Mouse (Mus musculus) kidney, embryonic 16.5 days (tissue): Measurements from ENCODE around the gene Hmga2. TPM values are rescaled to one million over a fixed set of nuclear protein-coding genes. Genes with fewer than 3 reads are reported as not detected.

Experiments used
- microRNA counts: library from miRNA; unstranded; fragments of <30 nt; microRNA quantifications from one replicate; lab custom pipeline; 2016
- microRNA-seq: library from miRNA; unstranded; fragments of <30 nt; microRNA quantifications from one replicate; pipeline ENCODE4, GENCODE M21; 2016
- polyA plus RNA-seq: library from polyadenylated mRNA; unstranded; fragments of >200 nt; fragmentation: Nextera tagmentation; extraction: Ambion mirVana; gene quantifications from 2 replicates; pipeline ENCODE4 v1.2.1, GENCODE M21; 2015

The Hmga2 gene
- polyA plus RNA-seq, 1 experiment from 2014 or later = 15.4 TPM

MicroRNAs encoded within 50 kb of the gene (microRNA counts, 519-probe panel; counts per million panel counts)
- 104 counts per million, percentile 35 among the panel's probes with 10 or more counts for microRNA mmu-miR-763 (lab: Ali Mortazavi, UCI)

Small RNAs within 50 kb of the gene (microRNA-seq; reads per million reads assigned to microRNA genes)
- not detected for gene Mir763

Other genes with a start within 250 kb of the Hmga2 start
- 45.1 and 54.1 TPM in 2 replicates for gene Llph, start 249.4 kb downstream of the Hmga2 start, polyA plus RNA-seq